Mouse (Mus musculus): Measurements from ENCODE around the gene Lipt1. TPM values are rescaled to one million over a fixed set of nuclear protein-coding genes. Genes with fewer than 3 reads are reported as not detected.

The Lipt1 gene
- 7.9 and 8.5 TPM in 2 replicates for polyA plus RNA-seq (2015; fragmentation: Nextera tagmentation; extraction: Ambion mirVana)

- 7% methylated on average over 7 of the region's 7 CpGs for WGBS
- Histone ChIP-seq H3K27me3 (no peaks in the 10 kb centered on the region), H3K27ac (replicated peaks) (peak within 1 kb of the TSS; percentile 80), H3K9ac (peak within 1 kb of the TSS; percentile 49), H3K4me1 (replicated peaks) (peaks cover 15% of the 10 kb centered on the region), H3K36me3 (peaks cover 19% of the 10 kb centered on the region), H3K4me3 (peak within 1 kb of the TSS; percentile 46), H3K4me2 (peak within 1 kb of the TSS; percentile 84), H3K9me3 (no peaks in the 10 kb centered on the region)
- peak; percentile 67 for ATAC-seq (ENCODE audit: low FRiP score, low read depth)
These were observed at the start of gene Lipt1 for GRCm38 (mm10) chr1:37871704-37872103. Gene Lipt1 (plus strand): TSS chr1:37871738.

GRCm38 (mm10) chr1:37831681-37832080, 39.9 kb upstream of the Lipt1 start:
- WGBS = 67% methylated on average over 2 of the region's 2 CpGs
- no peak overlapping the region for H3K4me2 ChIP-seq
- peaks cover 17% of the 10 kb centered on the region for H3K36me3 ChIP-seq
- H3K27me3 ChIP-seq = no peaks in the 10 kb centered on the region
- H3K9me3 ChIP-seq = no peaks in the 10 kb centered on the region
- H3K4me3 ChIP-seq = no peak overlapping the region
- H3K9ac ChIP-seq = no peak overlapping the region
- no peak overlapping the region for H3K27ac ChIP-seq (replicated peaks)
- no peak for ATAC-seq (ENCODE audit: low FRiP score, low read depth)
- H3K4me1 ChIP-seq (replicated peaks) = no peaks in the 10 kb centered on the region

- Histone ChIP-seq H3K27ac (replicated peaks) (no peak overlapping the region), H3K9ac (no peak overlapping the region), H3K4me1 (replicated peaks) (no peaks in the 10 kb centered on the region), H3K4me3 (no peak overlapping the region), H3K27me3 (no peaks in the 10 kb centered on the region), H3K36me3 (0 out of 2 replicates have a peak, but pooled peaks cover 5% of the 10 kb centered on the region), H3K9me3 (no peaks in the 10 kb centered on the region), H3K4me2 (no peak overlapping the region)
- ATAC-seq (ENCODE audit: low FRiP score, low read depth) = no peak
- 84% methylated on average over 8 of the region's 8 CpGs for WGBS
These were observed 24.7 kb upstream of the Lipt1 start for GRCm38 (mm10) chr1:37846878-37847277.

- Histone ChIP-seq H3K9me3 (no peaks in the 10 kb centered on the region), H3K4me1 (replicated peaks) (no peaks in the 10 kb centered on the region), H3K36me3 (peaks cover 17% of the 10 kb centered on the region; the same call in 1 of the 2 replicates), H3K9ac (no peak overlapping the region), H3K27ac (replicated peaks) (no peak overlapping the region), H3K4me3 (no peak overlapping the region), H3K27me3 (no peaks in the 10 kb centered on the region), H3K4me2 (no peak overlapping the region)
- ATAC-seq (ENCODE audit: low FRiP score, low read depth) = no peak
- WGBS = 38% methylated on average over 2 of the region's 2 CpGs
These were observed 20.8 kb upstream of the Lipt1 start for GRCm38 (mm10) chr1:37850696-37851095.

GRCm38 (mm10) chr1:37864511-37865400, 6.8 kb upstream of the Lipt1 start:
- H3K4me1 ChIP-seq (replicated peaks) = peaks cover 13% of the 10 kb centered on the region
- peak overlapping the region; percentile 93 for H3K27ac ChIP-seq (replicated peaks)
- peak; percentile 98 for ATAC-seq (ENCODE audit: low FRiP score, low read depth)
- peak overlapping the region; percentile 86 for H3K9ac ChIP-seq
- no peaks in the 10 kb centered on the region for H3K27me3 ChIP-seq
- no peaks in the 10 kb centered on the region for H3K36me3 ChIP-seq
- peak overlapping the region; percentile 83 for H3K4me2 ChIP-seq
- H3K4me3 ChIP-seq = peak overlapping the region; percentile 89
- under 1% methylated on average over 87 of the region's 90 CpGs for WGBS
- H3K9me3 ChIP-seq = no peaks in the 10 kb centered on the region

GRCm38 (mm10) chr1:37865401-37866215, 5.9 kb upstream of the Lipt1 start:
- peak overlapping the region; percentile 83 for H3K4me2 ChIP-seq
- H3K4me1 ChIP-seq (replicated peaks) = peaks cover 13% of the 10 kb centered on the region
- H3K9me3 ChIP-seq = no peaks in the 10 kb centered on the region
- H3K9ac ChIP-seq = peak overlapping the region; percentile 57
- peak overlapping the region; percentile 93 for H3K27ac ChIP-seq (replicated peaks)
- 11% methylated on average over 23 of the region's 23 CpGs for WGBS
- no peaks in the 10 kb centered on the region for H3K36me3 ChIP-seq
- peak overlapping the region; percentile 89 for H3K4me3 ChIP-seq
- ATAC-seq (ENCODE audit: low FRiP score, low read depth) = no peak
- no peaks in the 10 kb centered on the region for H3K27me3 ChIP-seq

- peaks cover 14% of the 10 kb centered on the region for H3K4me1 ChIP-seq (replicated peaks)
These were observed 5.3 kb upstream of the Lipt1 start, which contains the start of gene Tsga10 for GRCm38 (mm10) chr1:37866286-37866685. Gene Tsga10 (minus strand): TSS chr1:37866429.

GRCm38 (mm10) chr1:37867056-37867455, 4.5 kb upstream of the Lipt1 start:
- no peak overlapping the region for H3K4me3 ChIP-seq
- H3K27ac ChIP-seq (replicated peaks) = no peak overlapping the region
- H3K9ac ChIP-seq = no peak overlapping the region
- H3K27me3 ChIP-seq = no peaks in the 10 kb centered on the region
- ATAC-seq (ENCODE audit: low FRiP score, low read depth) = no peak
- no peaks in the 10 kb centered on the region for H3K9me3 ChIP-seq
- no peak overlapping the region for H3K4me2 ChIP-seq
- 74% methylated on average over 1 of the region's 1 CpGs for WGBS
- no peaks in the 10 kb centered on the region for H3K36me3 ChIP-seq
- peaks cover 19% of the 10 kb centered on the region for H3K4me1 ChIP-seq (replicated peaks)

More at GRCm38 (mm10) chr1:37866286-37866685, 5.3 kb upstream of the Lipt1 start, which contains the start of gene Tsga10:
- H3K9me3 ChIP-seq = no peaks in the 10 kb centered on the region
- peak within 1 kb of the TSS; percentile 93 for H3K27ac ChIP-seq (replicated peaks)
- WGBS = 81% methylated on average over 6 of the region's 6 CpGs
- H3K4me3 ChIP-seq = peak within 1 kb of the TSS; percentile 89
- H3K36me3 ChIP-seq = no peaks in the 10 kb centered on the region
- H3K27me3 ChIP-seq = no peaks in the 10 kb centered on the region
- no peak for ATAC-seq (ENCODE audit: low FRiP score, low read depth)
- H3K4me2 ChIP-seq = peak within 1 kb of the TSS; percentile 83
- H3K9ac ChIP-seq = peak within 1 kb of the TSS; percentile 57

GRCm38 (mm10) chr1:37867684-37868322, 3.7 kb upstream of the Lipt1 start:
- Histone ChIP-seq H3K27ac (replicated peaks) (no peak overlapping the region), H3K9ac (no peak overlapping the region), H3K27me3 (no peaks in the 10 kb centered on the region), H3K4me3 (no peak overlapping the region), H3K9me3 (no peaks in the 10 kb centered on the region), H3K36me3 (no peaks in the 10 kb centered on the region), H3K4me2 (no peak overlapping the region), H3K4me1 (replicated peaks) (peaks cover 24% of the 10 kb centered on the region)
- WGBS = 70% methylated on average over 10 of the region's 10 CpGs
- no peak for ATAC-seq (ENCODE audit: low FRiP score, low read depth)

GRCm38 (mm10) chr1:37868640-37869039, 2.9 kb upstream of the Lipt1 start:
- H3K4me1 ChIP-seq (replicated peaks) = peaks cover 22% of the 10 kb centered on the region
- no peak overlapping the region for H3K9ac ChIP-seq
- no peak overlapping the region for H3K4me3 ChIP-seq
- no peaks in the 10 kb centered on the region for H3K9me3 ChIP-seq
- no peak for ATAC-seq (ENCODE audit: low FRiP score, low read depth)
- H3K36me3 ChIP-seq = no peaks in the 10 kb centered on the region
- no peak overlapping the region for H3K27ac ChIP-seq (replicated peaks)
- H3K27me3 ChIP-seq = no peaks in the 10 kb centered on the region
- WGBS = 68% methylated on average over 10 of the region's 10 CpGs
- no peak overlapping the region for H3K4me2 ChIP-seq

GRCm38 (mm10) chr1:37869362-37869761, 2.2 kb upstream of the Lipt1 start:
- Histone ChIP-seq H3K4me2 (no peak overlapping the region), H3K27ac (replicated peaks) (no peak overlapping the region), H3K4me1 (replicated peaks) (peaks cover 22% of the 10 kb centered on the region), H3K9ac (no peak overlapping the region), H3K9me3 (no peaks in the 10 kb centered on the region), H3K4me3 (no peak overlapping the region), H3K27me3 (no peaks in the 10 kb centered on the region), H3K36me3 (no peaks in the 10 kb centered on the region)
- ATAC-seq (ENCODE audit: low FRiP score, low read depth) = no peak
- WGBS = 47% methylated on average over 2 of the region's 2 CpGs
